Comparison of ENCODE assay signal across 10 mouse cellular contexts in the genomic region with DNA sequence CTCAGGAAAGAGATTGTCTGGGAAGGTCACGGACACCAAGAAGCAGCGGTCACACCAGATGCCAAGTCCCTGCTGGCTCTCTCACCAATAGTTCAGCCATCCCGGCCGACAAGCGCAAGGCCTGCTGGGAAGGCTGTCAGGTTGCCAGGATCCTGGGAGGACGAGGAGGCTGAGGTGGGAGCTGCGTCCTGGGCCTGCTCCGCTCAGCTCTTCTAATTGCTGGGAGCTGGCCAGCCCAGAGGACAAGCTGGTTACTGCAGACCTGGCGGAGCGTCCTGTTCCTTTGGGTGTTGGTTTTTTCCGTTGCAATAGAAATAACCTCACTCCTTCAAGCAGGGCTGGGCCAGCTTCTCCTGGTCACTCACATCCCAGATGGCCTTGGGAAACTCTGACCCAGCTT.
A peak's percentile ranks its signal among the peaks of the same experiment; 100 is the strongest.
DNase-seq lines count a peak whose midpoint lies in the region; ATAC-seq and TF ChIP-seq lines count a peak whose summit lies in the region.
"Had no signal": no experiment of that assay in that cellular context is flagged by ENCODE, and none has a peak within 500 bp of the region (broad histone marks: within the 10 kb centered on the region; RNA-seq: fewer than 3 reads in every experiment).

No protein-coding gene starts in this region.

- no peak overlapping the region for H3K27ac ChIP-seq in heart, postnatal 0 days (ENCODE audit: low read depth)
- peak overlapping the region; percentile 34; the same call in 1 of the 2 replicates for H3K27ac ChIP-seq in testis, adult 2 months (ENCODE audit: control insufficient read depth, insufficient read depth, low read depth, low read length)
- no peak overlapping the region for H3K27ac ChIP-seq in liver, embryonic 12.5 days
- H3K27ac ChIP-seq: stomach, embryonic 15.5 days had no signal

- no peak for TF ChIP-seq POLR2A in testis, adult 2 months (IDR thresholded peaks at IDR 0.05; ENCODE audit: control insufficient read depth, low read depth, low read length)

- no peaks in the 10 kb centered on the region for H3K27me3 ChIP-seq in heart, postnatal 0 days (ENCODE audit: control insufficient read depth, insufficient read depth, low read length)
- no peaks in the 10 kb centered on the region for H3K27me3 ChIP-seq in testis, adult 2 months (ENCODE audit: control insufficient read depth, insufficient read depth, low read length)
- H3K27me3 ChIP-seq in liver, embryonic 12.5 days (replicated peaks), result no peaks in the 10 kb centered on the region
- H3K27me3 ChIP-seq: stomach, embryonic 15.5 days had no signal

- H3K4me2 ChIP-seq in heart, postnatal 0 days (ENCODE audit: low read depth, low read length), result no peak overlapping the region
- no peak overlapping the region for H3K4me2 ChIP-seq in liver, embryonic 12.5 days
- H3K4me2 ChIP-seq: stomach, embryonic 15.5 days had no signal

- H3K36me3 ChIP-seq in heart, postnatal 0 days (replicated peaks; ENCODE audit: control insufficient read depth, insufficient read depth, low read length), result no peaks in the 10 kb centered on the region
- no peaks in the 10 kb centered on the region for H3K36me3 ChIP-seq in testis, adult 2 months (ENCODE audit: control insufficient read depth, insufficient read depth, low read length)
- no peaks in the 10 kb centered on the region for H3K36me3 ChIP-seq in liver, embryonic 12.5 days
- H3K36me3 ChIP-seq: stomach, embryonic 15.5 days had no signal

- TF ChIP-seq CTCF in heart, postnatal 0 days (IDR thresholded peaks at IDR 0.05; ENCODE audit: low read depth), result no peak
- no peak for TF ChIP-seq CTCF in testis, adult 2 months (IDR thresholded peaks at IDR 0.05; ENCODE audit: control insufficient read depth, insufficient read depth, insufficient replicate concordance, low read depth, low read length)

- H3K9ac ChIP-seq in heart, postnatal 0 days (replicated peaks; ENCODE audit: low read depth, low read length), result no peak overlapping the region
- H3K9ac ChIP-seq in liver, embryonic 12.5 days, result no peak overlapping the region
- H3K9ac ChIP-seq: stomach, embryonic 15.5 days had no signal

- peak; percentile 49 for DNase-seq in adrenal gland, postnatal 10 days
- no peak for DNase-seq in adrenal gland, postnatal 4 days (ENCODE audit: low spot score in 2 of 2)
- DNase-seq in right cerebral cortex, postnatal 14 days, result peak; percentile 16
- no peak for DNase-seq in right cerebral cortex, adult 18-20 months
- DNase-seq in heart, postnatal 0 days (ENCODE audit: low spot score), result peak; percentile 7
- no peak for DNase-seq in thymus, postnatal 10 days (ENCODE audit: low spot score in 2 of 2)

- no peak overlapping the region for H3K4me3 ChIP-seq in heart, postnatal 0 days (ENCODE audit: low read depth, low read length)
- H3K4me3 ChIP-seq in testis, adult 2 months (ENCODE audit: control insufficient read depth, low read depth, low read length), result no peak overlapping the region
- no peak overlapping the region for H3K4me3 ChIP-seq in liver, embryonic 12.5 days
- H3K4me3 ChIP-seq: stomach, embryonic 15.5 days had no signal

- 0 out of 2 replicates have a peak, but pooled peaks have one; percentile 30 for ATAC-seq in heart, postnatal 0 days (ENCODE audit: insufficient read depth, low read depth)
- ATAC-seq in liver, embryonic 12.5 days, result no peak
- ATAC-seq: Patski had no signal

- WGBS in heart, postnatal 0 days, result 56% methylated on average over 11 of the region's 11 CpGs
- WGBS in liver, embryonic 12.5 days (ENCODE audit: insufficient replicate concordance), result 68% methylated on average over 11 of the region's 11 CpGs

- H3K9me3 ChIP-seq in heart, postnatal 0 days (replicated peaks; ENCODE audit: control insufficient read depth, low read length), result no peaks in the 10 kb centered on the region
- no peaks in the 10 kb centered on the region for H3K9me3 ChIP-seq in liver, embryonic 12.5 days (replicated peaks)
- H3K9me3 ChIP-seq: stomach, embryonic 15.5 days had no signal

- no peaks in the 10 kb centered on the region for H3K4me1 ChIP-seq in heart, postnatal 0 days (ENCODE audit: control insufficient read depth, insufficient read depth)
- H3K4me1 ChIP-seq in testis, adult 2 months (ENCODE audit: control insufficient read depth, insufficient read depth, low read length), result no peaks in the 10 kb centered on the region
- no peaks in the 10 kb centered on the region for H3K4me1 ChIP-seq in liver, embryonic 12.5 days
- H3K4me1 ChIP-seq: stomach, embryonic 15.5 days had no signal

- TF ChIP-seq EP300 in heart, postnatal 0 days (IDR thresholded peaks at IDR 0.05; ENCODE audit: low read depth), result no peak

Comparison
In these comparisons a context has a peak if more than half of its experiments do, and no peak if none do; other contexts are left out.
1. DNase-seq: peak in adrenal gland, postnatal 10 days (single experiment), right cerebral cortex, postnatal 14 days (single experiment) and heart, postnatal 0 days (single experiment); none in adrenal gland, postnatal 4 days (0 of 2), right cerebral cortex, adult 18-20 months (single experiment) and thymus, postnatal 10 days (0 of 2).